Mouse (Mus musculus) heart, embryonic 15.5 days (tissue): ENCODE measurements around the gene Ankrd13c. TPM values are rescaled to one million over a fixed set of nuclear protein-coding genes. Genes with fewer than 3 reads are reported as not detected.

Experiments used
- ATAC-seq: fragments of 200-750 bp; cut with Nextera tagmentation; replicated peaks from 2 replicates; pipeline ENCODE4 v1.8.0; 2017; ENCODE audit warnings: low read depth, moderate TSS enrichment; ENCODE audit not compliant: insufficient number of reproducible peaks, insufficient read depth, low FRiP score
- H3K27ac ChIP-seq: fragments of 300-500 bp; sonication (generic); 2 replicates; pipeline ENCODE4 v1.5.1; 2015; ENCODE audit warnings: mild to moderate bottlenecking, inconsistent platforms
- H3K27me3 ChIP-seq: fragments of 300-500 bp; sonication (generic); 2 replicates; pipeline ENCODE4 v1.6.1; 2015; ENCODE audit warnings: inconsistent platforms
- H3K36me3 ChIP-seq: fragments of 300-500 bp; sonication (generic); 2 replicates; pipeline ENCODE4 v1.6.1; 2015; ENCODE audit warnings: mild to moderate bottlenecking, inconsistent platforms
- H3K4me1 ChIP-seq: fragments of 300-500 bp; sonication (generic); replicated peaks from 2 replicates; pipeline ENCODE4 v1.6.1; 2015; ENCODE audit warnings: inconsistent platforms
- H3K4me2 ChIP-seq: fragments of 300-500 bp; sonication (generic); 2 replicates; pipeline ENCODE4 v1.6.1; 2015; ENCODE audit warnings: inconsistent platforms, mild to moderate bottlenecking, moderate library complexity
- H3K4me3 ChIP-seq: fragments of 300-500 bp; sonication (generic); 2 replicates; pipeline ENCODE4 v1.5.1; 2015; ENCODE audit warnings: mild to moderate bottlenecking, inconsistent platforms
- H3K9ac ChIP-seq: fragments of 300-500 bp; sonication (generic); 2 replicates; pipeline ENCODE4 v1.6.1; 2015; ENCODE audit warnings: mild to moderate bottlenecking, inconsistent platforms
- H3K9me3 ChIP-seq: fragments of 300-500 bp; sonication (generic); replicated peaks from 2 replicates; pipeline ENCODE4 v1.6.1; 2016; ENCODE audit warnings: inconsistent platforms
- WGBS: fragments of 180-500 bp; shearing (Covaris S2); methylation state at CpG from one replicate; pipeline ENCODE4 v1.1.7; 2015; ENCODE audit warnings: mixed read lengths; 5-methylcytosine and 5-hydroxymethylcytosine counted together
- polyA plus RNA-seq: library from polyadenylated mRNA; unstranded; fragments of >200 nt; fragmentation: Nextera tagmentation; extraction: Ambion mirVana; gene quantifications from 2 replicates; pipeline ENCODE4 v1.2.1, GENCODE M21; 2015

Gene Ankrd13c
- polyA plus RNA-seq, 1 experiment from 2014 or later: 18.9 TPM

- Histone ChIP-seq H3K4me2 (peak overlapping the region; percentile 77), H3K4me1 (peaks cover 26% of the 10 kb centered on the region), H3K27me3 (no peaks in the 10 kb centered on the region), H3K9ac (peak overlapping the region; percentile 98), H3K36me3 (no peaks in the 10 kb centered on the region), H3K27ac (peak overlapping the region; percentile 97), H3K9me3 (no peaks in the 10 kb centered on the region), H3K4me3 (peak overlapping the region; percentile 99)
- WGBS: 8% methylated on average over 4 of the region's 4 CpGs
- ATAC-seq: no peak
These were observed 85.1 kb downstream of the Ankrd13c start for GRCm38 (mm10) chr3:158032106-158032505.

- no peak for ATAC-seq
- H3K9ac ChIP-seq: peak overlapping the region; percentile 90
- no peaks in the 10 kb centered on the region for H3K27me3 ChIP-seq
- H3K4me3 ChIP-seq: peak overlapping the region; percentile 82
- H3K27ac ChIP-seq: peak overlapping the region; percentile 89
- 1% methylated on average over 11 of the region's 11 CpGs for WGBS
- H3K9me3 ChIP-seq: no peaks in the 10 kb centered on the region
- H3K4me1 ChIP-seq: peaks cover 28% of the 10 kb centered on the region
- H3K36me3 ChIP-seq: no peaks in the 10 kb centered on the region
- H3K4me2 ChIP-seq: peak overlapping the region; percentile 73
These were observed 88.8 kb downstream of the Ankrd13c start for GRCm38 (mm10) chr3:158035866-158036265.

GRCm38 (mm10) chr3:158036329-158036988, 89.4 kb downstream of the Ankrd13c start, which contains the start of the genes Srsf11 and Lrrc40:
Gene Srsf11 (minus strand): TSS chr3:158036639.
Gene Lrrc40 (plus strand): TSS chr3:158036662.
- Histone ChIP-seq H3K4me3 (peak within 1 kb of the TSS; percentile 82), H3K27me3 (no peaks in the 10 kb centered on the region), H3K36me3 (no peaks in the 10 kb centered on the region), H3K4me2 (peak within 1 kb of the TSS; percentile 73), H3K4me1 (peaks cover 28% of the 10 kb centered on the region), H3K9ac (peak within 1 kb of the TSS; percentile 90), H3K27ac (peak within 1 kb of the TSS; percentile 89), H3K9me3 (no peaks in the 10 kb centered on the region)
- under 1% methylated on average over 55 of the region's 55 CpGs for WGBS
- peak; percentile 93 for ATAC-seq

- Histone ChIP-seq H3K27ac (no peak overlapping the region), H3K36me3 (no peaks in the 10 kb centered on the region), H3K9me3 (no peaks in the 10 kb centered on the region), H3K4me1 (peaks cover 16% of the 10 kb centered on the region), H3K4me2 (no peak overlapping the region), H3K27me3 (no peaks in the 10 kb centered on the region), H3K9ac (no peak overlapping the region), H3K4me3 (no peak overlapping the region)
- ATAC-seq: no peak
- WGBS: 74% methylated on average over 3 of the region's 3 CpGs
These were observed 91.1 kb downstream of the Ankrd13c start for GRCm38 (mm10) chr3:158038106-158038505.

GRCm38 (mm10) chr3:158040755-158041154, 93.7 kb downstream of the Ankrd13c start:
- Histone ChIP-seq H3K27me3 (no peaks in the 10 kb centered on the region), H3K36me3 (no peaks in the 10 kb centered on the region), H3K4me2 (no peak overlapping the region), H3K4me1 (peaks cover 4% of the 10 kb centered on the region), H3K27ac (no peak overlapping the region), H3K4me3 (no peak overlapping the region), H3K9me3 (no peaks in the 10 kb centered on the region), H3K9ac (no peak overlapping the region)
- WGBS: 84% methylated on average over 2 of the region's 2 CpGs
- ATAC-seq: no peak

GRCm38 (mm10) chr3:158049508-158049907, 102.5 kb downstream of the Ankrd13c start:
- no peaks in the 10 kb centered on the region for H3K4me1 ChIP-seq
- H3K4me3 ChIP-seq: no peak overlapping the region
- H3K9ac ChIP-seq: no peak overlapping the region
- ATAC-seq: no peak
- H3K4me2 ChIP-seq: no peak overlapping the region
- H3K27me3 ChIP-seq: no peaks in the 10 kb centered on the region
- WGBS: 78% methylated on average over 2 of the region's 2 CpGs
- H3K36me3 ChIP-seq: peaks cover 3% of the 10 kb centered on the region; the same call in 1 of the 2 replicates
- no peak overlapping the region for H3K27ac ChIP-seq
- no peaks in the 10 kb centered on the region for H3K9me3 ChIP-seq

Other genes starting within 250 kb of the Ankrd13c start
- gene Cth, start 22.2 kb upstream of the Ankrd13c start, polyA plus RNA-seq: 2.1 and 4.6 TPM in 2 replicates
- gene Srsf11, start 89.4 kb downstream of the Ankrd13c start, polyA plus RNA-seq: 141 and 153 TPM in 2 replicates
- 36.0 and 36.1 TPM in 2 replicates for gene Lrrc40, start 89.4 kb downstream of the Ankrd13c start, polyA plus RNA-seq